Mouse (Mus musculus) myocyte (in vitro differentiated cells): Measurements from ENCODE around the gene Copg1. TPM values are rescaled to one million over a fixed set of nuclear protein-coding genes. Genes with fewer than 3 reads are reported as not detected.

Source experiments
- H3K27me3 ChIP-seq: one replicate; pipeline ENCODE4 v1.6.1; 2011; ENCODE audit not compliant: control insufficient read depth, insufficient read depth, insufficient read length
- H3K36me3 ChIP-seq: one replicate; pipeline ENCODE4 v1.6.1; 2011; ENCODE audit not compliant: control insufficient read depth, insufficient read depth
- H3K4me2 ChIP-seq: one replicate; pipeline ENCODE4 v1.6.1; 2011; ENCODE audit warnings: low read depth, control low read depth
- H3K4me3 ChIP-seq: one replicate; pipeline ENCODE4 v1.5.1; 2011; ENCODE audit warnings: mild to moderate bottlenecking, control low read depth, moderate library complexity
- H3K79me2 ChIP-seq: one replicate; pipeline ENCODE4 v1.6.1; 2011; ENCODE audit not compliant: control insufficient read depth, insufficient read depth
- H3ac ChIP-seq: one replicate; pipeline ENCODE4 v1.6.1; 2011; ENCODE audit not compliant: control insufficient read depth, insufficient read length
- CEBPB ChIP-seq: IDR thresholded peaks from 2 replicates; pipeline ENCODE4 v1.6.1; 2011; ENCODE audit warnings: mild to moderate bottlenecking, moderate library complexity; ENCODE audit not compliant: poor library complexity, insufficient read depth, severe bottlenecking
- E2F4 ChIP-seq: IDR thresholded peaks from one replicate; pipeline ENCODE4 v1.6.1; 2011; ENCODE audit warnings: mild to moderate bottlenecking, control low read depth, moderate library complexity; ENCODE audit not compliant: insufficient read depth
- MAX ChIP-seq: IDR thresholded peaks from one replicate; pipeline ENCODE4 v1.6.1; 2011; ENCODE audit warnings: low read depth, mild to moderate bottlenecking, control low read depth
- MYOD1 ChIP-seq, 3 experiments: IDR thresholded peaks; one replicate each; pipeline ENCODE4 v1.6.1; 2011; ENCODE audit warnings: control low read depth in 2 of 3, low read depth in 2 of 3, mild to moderate bottlenecking in 2 of 3, moderate library complexity in 1 of 3; ENCODE audit not compliant: insufficient read length in 2 of 3, control insufficient read depth in 1 of 3
- MYOG ChIP-seq, 3 experiments: IDR thresholded peaks; one replicate each; pipeline ENCODE4 v1.6.1; 2011; ENCODE audit warnings: control low read depth in 2 of 3, low read depth in 2 of 3, mild to moderate bottlenecking in 2 of 3; ENCODE audit not compliant: insufficient read length in 2 of 3, control insufficient read depth in 1 of 3, insufficient read depth in 1 of 3
- POLR2A ChIP-seq: IDR thresholded peaks from one replicate; pipeline ENCODE4 v1.6.1; 2011; ENCODE audit warnings: low read depth, mild to moderate bottlenecking, control low read depth, moderate library complexity; ENCODE audit not compliant: insufficient read length
- POLR2AphosphoS2 ChIP-seq: IDR thresholded peaks from one replicate; pipeline ENCODE4 v1.6.1; 2011; ENCODE audit warnings: low read depth, control low read depth; ENCODE audit not compliant: insufficient read length
- REST ChIP-seq: IDR thresholded peaks from one replicate; pipeline ENCODE4 v1.6.1; 2011; ENCODE audit warnings: mild to moderate bottlenecking, control low read depth, moderate library complexity; ENCODE audit not compliant: insufficient read depth, insufficient read length
- SRF ChIP-seq: IDR thresholded peaks from one replicate; pipeline ENCODE4 v1.6.1; 2011; ENCODE audit warnings: low read depth; ENCODE audit not compliant: control insufficient read depth, insufficient read length
- TCF12 ChIP-seq: IDR thresholded peaks from one replicate; pipeline ENCODE4 v1.6.1; 2011; ENCODE audit warnings: mild to moderate bottlenecking, control low read depth; ENCODE audit not compliant: poor library complexity, insufficient read depth, severe bottlenecking
- TCF3 ChIP-seq: IDR thresholded peaks from one replicate; pipeline ENCODE4 v1.6.1; 2011; ENCODE audit warnings: low read depth, control low read depth; ENCODE audit not compliant: insufficient read length
- USF1 ChIP-seq: IDR thresholded peaks from one replicate; pipeline ENCODE4 v1.6.1; 2011; ENCODE audit warnings: low read depth, mild to moderate bottlenecking, control low read depth, moderate library complexity
- polyA plus RNA-seq: library from polyadenylated mRNA; unstranded; fragments of >200 nt; fragmentation: generic; extraction: Trizol; gene quantifications from one replicate; pipeline ENCODE4 v1.2.1, GENCODE M21; 2012; ENCODE audit warnings: missing spikeins

Gene Copg1
- polyA plus RNA-seq, 1 experiment = 94.2 TPM

DNA sequence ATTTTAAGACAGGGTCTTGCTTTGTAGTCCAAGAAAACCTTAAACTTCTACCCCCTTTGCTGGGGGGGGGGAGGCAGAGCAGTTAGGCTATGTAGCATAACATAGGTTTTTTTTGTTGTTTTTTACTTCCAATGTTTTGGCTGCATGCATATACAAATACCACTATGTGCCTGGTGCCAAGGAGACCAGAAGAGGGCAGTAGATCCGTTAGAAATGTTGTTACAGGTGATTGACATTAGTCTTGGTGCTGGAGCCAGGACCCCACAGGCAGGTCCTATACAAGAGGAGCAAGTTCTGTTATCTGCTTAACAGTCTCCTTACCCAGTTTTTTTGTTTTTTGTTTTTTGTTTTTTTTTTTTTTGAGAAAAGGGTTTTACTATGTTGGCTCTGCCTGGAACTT is 45.4 kb upstream of the Copg1 start:
- Histone ChIP-seq H3K4me2 (no peak overlapping the region), H3K4me3 (no peak overlapping the region), H3K36me3 (peaks cover 54% of the 10 kb centered on the region), H3K27me3 (no peaks in the 10 kb centered on the region), H3ac (no peak overlapping the region), H3K79me2 (peaks cover 48% of the 10 kb centered on the region)
- TF ChIP-seq MYOG (IDR thresholded peaks at IDR 0.05; ENCODE audit: control insufficient read depth in 1 of 3, insufficient read depth in 1 of 3, insufficient read length in 2 of 3, low read depth in 2 of 3) (no peak), MYOD1 (IDR thresholded peaks at IDR 0.05; ENCODE audit: control insufficient read depth in 1 of 3, insufficient read length in 2 of 3, low read depth in 2 of 3) (no peak), MAX (no peak), TCF12 (no peak), TCF3 (no peak)

DNA sequence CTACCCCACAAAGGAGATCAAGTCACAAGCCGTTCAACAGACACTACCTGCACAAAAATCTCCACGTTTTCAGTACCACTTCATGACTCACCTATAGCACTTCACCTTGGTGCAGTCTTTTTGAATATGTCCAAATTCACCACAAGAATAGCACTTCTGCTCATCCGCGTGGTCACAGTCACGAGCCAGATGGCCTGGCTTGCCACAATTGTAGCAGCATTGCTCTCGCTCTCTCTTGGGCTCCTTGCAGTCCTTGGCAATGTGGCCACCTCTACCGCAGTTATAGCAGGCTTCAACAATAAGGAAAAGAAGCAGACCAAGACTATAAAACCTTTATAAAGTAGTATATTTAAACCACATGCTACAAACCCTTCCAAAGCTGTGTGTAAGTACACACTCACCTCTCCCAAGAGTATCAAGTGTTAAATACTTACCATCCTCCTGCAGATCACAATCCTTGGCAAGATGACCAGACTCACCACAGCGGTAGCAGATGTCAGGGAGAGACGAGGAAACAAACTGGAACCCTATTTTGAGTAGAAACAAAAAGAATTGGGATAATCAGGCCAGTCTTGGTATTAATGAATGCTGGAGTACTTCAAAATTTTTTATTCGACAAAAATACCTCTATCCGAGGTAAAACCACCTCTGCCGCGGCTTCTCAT is 42.5 kb upstream of the Copg1 start:
- Histone ChIP-seq H3ac (no peak overlapping the region), H3K79me2 (peaks cover 67% of the 10 kb centered on the region), H3K27me3 (no peaks in the 10 kb centered on the region), H3K4me2 (no peak overlapping the region), H3K36me3 (peaks cover 54% of the 10 kb centered on the region), H3K4me3 (no peak overlapping the region)
- TF ChIP-seq TCF3 = no peak
- no peak for TF ChIP-seq USF1
- no peak for TF ChIP-seq SRF
- no peak for TF ChIP-seq POLR2AphosphoS2
- no peak for TF ChIP-seq MAX
- TF ChIP-seq E2F4 = no peak
- no peak for TF ChIP-seq POLR2A

DNA sequence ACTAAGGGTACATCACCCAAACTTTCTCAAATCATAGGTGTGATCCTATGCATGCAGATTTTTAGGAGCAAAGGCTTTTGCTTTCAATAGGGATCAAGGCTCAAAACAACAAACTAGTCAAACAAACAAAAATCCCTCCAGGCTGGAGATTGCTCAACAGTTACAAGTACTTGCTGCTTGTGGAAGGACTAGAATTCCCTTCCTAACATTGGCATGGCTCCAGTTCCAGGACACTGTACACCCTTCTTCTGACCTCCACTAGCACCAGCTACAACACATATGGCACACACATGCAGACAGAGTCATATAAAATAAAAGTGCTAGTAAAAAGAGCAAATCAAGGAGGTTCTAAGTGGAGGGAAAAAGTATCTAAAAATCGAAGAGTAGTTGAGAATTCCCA is 40.8 kb upstream of the Copg1 start:
- peak overlapping the region; percentile 54 for H3K4me2 ChIP-seq
- H3K36me3 ChIP-seq = peaks cover 44% of the 10 kb centered on the region
- no peak for TF ChIP-seq TCF3
- no peak for TF ChIP-seq MAX
- no peak for TF ChIP-seq E2F4
- TF ChIP-seq POLR2AphosphoS2 = no peak
- TF ChIP-seq USF1 = no peak
- TF ChIP-seq CEBPB = no peak
- no peak for TF ChIP-seq TCF12
- no peak for TF ChIP-seq SRF
- TF ChIP-seq POLR2A = no peak
- no peak for TF ChIP-seq MYOG (IDR thresholded peaks at IDR 0.05; ENCODE audit: control insufficient read depth in 1 of 3, insufficient read depth in 1 of 3, insufficient read length in 2 of 3, low read depth in 2 of 3)
- no peak for TF ChIP-seq MYOD1 (IDR thresholded peaks at IDR 0.05; ENCODE audit: control insufficient read depth in 1 of 3, insufficient read length in 2 of 3, low read depth in 2 of 3)
- TF ChIP-seq REST = no peak
- no peak overlapping the region for H3K4me3 ChIP-seq
- H3ac ChIP-seq = no peak overlapping the region
- H3K79me2 ChIP-seq = peaks cover 74% of the 10 kb centered on the region
- no peaks in the 10 kb centered on the region for H3K27me3 ChIP-seq

DNA sequence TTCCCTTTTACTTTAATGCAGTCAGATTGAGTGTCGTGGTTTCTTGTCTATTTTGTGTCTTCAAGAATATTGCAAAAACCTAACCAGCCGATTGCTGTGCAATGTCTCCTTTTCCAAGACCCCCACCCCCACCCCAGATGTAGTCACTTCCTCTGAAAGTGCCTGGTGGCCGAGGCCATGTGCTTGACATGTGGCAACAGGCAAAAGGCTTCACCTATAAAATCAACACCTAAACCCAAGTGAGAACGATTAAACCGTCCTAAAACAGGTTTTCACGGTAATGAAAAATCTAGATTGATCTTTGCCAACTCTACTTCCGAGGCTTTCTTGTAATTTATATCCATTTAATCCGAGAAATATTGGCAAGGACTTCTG is 37.8 kb upstream of the Copg1 start:
- Histone ChIP-seq H3ac (peak overlapping the region; percentile 89), H3K27me3 (no peaks in the 10 kb centered on the region), H3K36me3 (peaks cover 15% of the 10 kb centered on the region), H3K4me2 (peak overlapping the region; percentile 82), H3K4me3 (peak overlapping the region; percentile 83), H3K79me2 (peaks cover 61% of the 10 kb centered on the region)
- TF ChIP-seq POLR2AphosphoS2 (no peak), USF1 (no peak), MAX (peak; percentile 81)

GRCm38 (mm10) chr6:87850155-87850899 is 37.3 kb upstream of the Copg1 start:
- TF ChIP-seq POLR2A (no peak), MYOD1 (IDR thresholded peaks at IDR 0.05; ENCODE audit: control insufficient read depth in 1 of 3, insufficient read length in 2 of 3, low read depth in 2 of 3) (peak in 1 of 3 experiments; percentile 1)
- Histone ChIP-seq H3K4me3 (peak overlapping the region; percentile 83), H3K79me2 (peaks cover 56% of the 10 kb centered on the region), H3K36me3 (peaks cover 9% of the 10 kb centered on the region), H3ac (peak overlapping the region; percentile 89), H3K27me3 (no peaks in the 10 kb centered on the region), H3K4me2 (peak overlapping the region; percentile 82)
